Mouse (Mus musculus): Measurements from ENCODE around the gene Ccdc13. TPM values are rescaled to one million over a fixed set of nuclear protein-coding genes. Genes with fewer than 3 reads are reported as not detected.

Ccdc13 gene
- polyA plus RNA-seq, 1 experiment from 2014 or later: 1.1 TPM

GRCm38 (mm10) chr9:121819771-121820471 is 19.3 kb downstream of the Ccdc13 start:
- H3K9me3 ChIP-seq: no peaks in the 10 kb centered on the region
- no peak overlapping the region for H3K9ac ChIP-seq
- no peaks in the 10 kb centered on the region for H3K27me3 ChIP-seq (replicated peaks)
- no peak overlapping the region for H3K27ac ChIP-seq
- H3K4me3 ChIP-seq (replicated peaks): no peak overlapping the region
- H3K4me2 ChIP-seq (replicated peaks): no peak overlapping the region
- no peaks in the 10 kb centered on the region for H3K36me3 ChIP-seq
- no peak for ATAC-seq
- 0 out of 2 replicates have a peak, but pooled peaks cover 3% of the 10 kb centered on the region for H3K4me1 ChIP-seq (replicated peaks)
- WGBS: 62% methylated on average over 7 of the region's 7 CpGs

DNA sequence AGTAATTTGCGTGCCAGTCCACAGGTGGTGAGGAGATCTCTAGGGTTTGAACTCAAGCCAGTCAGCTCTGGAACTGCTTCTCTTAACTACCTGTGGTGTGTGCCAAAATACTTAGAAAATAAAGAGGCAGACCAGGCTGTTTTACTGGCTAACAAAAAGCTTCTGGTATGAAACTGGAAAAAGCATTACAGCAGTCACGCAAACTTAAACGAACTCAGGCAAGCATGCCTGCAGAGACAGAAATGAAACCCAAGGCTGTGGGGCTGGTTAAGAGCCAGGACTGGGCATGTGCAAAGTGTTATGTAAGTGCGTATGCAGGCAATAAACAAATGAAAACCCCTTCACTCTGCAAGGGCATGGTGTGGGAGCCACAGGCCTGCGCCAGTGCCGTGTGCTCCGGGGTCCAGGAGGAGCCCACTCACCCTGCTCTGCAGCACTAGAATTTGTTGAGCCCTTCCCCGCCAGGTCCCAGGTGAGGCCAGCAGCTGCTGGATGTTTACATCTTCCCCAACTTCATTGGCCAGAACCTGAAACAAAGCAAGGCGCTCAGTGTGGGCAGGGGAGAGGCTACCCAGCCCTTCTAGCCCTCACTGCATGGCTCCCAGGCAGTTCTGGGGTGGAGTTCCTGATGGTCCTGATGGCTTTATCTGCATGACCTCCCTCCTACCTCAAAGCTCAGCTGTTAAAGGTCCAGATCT is 20.0 kb downstream of the Ccdc13 start:
- no peak overlapping the region for H3K9ac ChIP-seq
- no peak overlapping the region for H3K4me3 ChIP-seq (replicated peaks)
- no peak overlapping the region for H3K4me2 ChIP-seq (replicated peaks)
- no peak for ATAC-seq
- H3K27me3 ChIP-seq (replicated peaks): no peaks in the 10 kb centered on the region
- WGBS: 43% methylated on average over 9 of the region's 9 CpGs
- H3K9me3 ChIP-seq: no peaks in the 10 kb centered on the region
- no peak overlapping the region for H3K27ac ChIP-seq
- no peaks in the 10 kb centered on the region for H3K36me3 ChIP-seq
- 0 out of 2 replicates have a peak, but pooled peaks cover 3% of the 10 kb centered on the region for H3K4me1 ChIP-seq (replicated peaks)

- H3K9ac ChIP-seq: no peak overlapping the region
- peaks cover 3% of the 10 kb centered on the region; the same call in 1 of the 2 replicates for H3K4me1 ChIP-seq (replicated peaks)
- H3K36me3 ChIP-seq: no peaks in the 10 kb centered on the region
- 55% methylated on average over 6 of the region's 6 CpGs for WGBS
- H3K9me3 ChIP-seq: no peaks in the 10 kb centered on the region
- H3K27ac ChIP-seq: no peak overlapping the region
- no peak overlapping the region for H3K4me2 ChIP-seq (replicated peaks)
- no peak overlapping the region for H3K4me3 ChIP-seq (replicated peaks)
- no peaks in the 10 kb centered on the region for H3K27me3 ChIP-seq (replicated peaks)
- ATAC-seq: no peak
These were observed 24.1 kb downstream of the Ccdc13 start for GRCm38 (mm10) chr9:121815183-121815582.

DNA sequence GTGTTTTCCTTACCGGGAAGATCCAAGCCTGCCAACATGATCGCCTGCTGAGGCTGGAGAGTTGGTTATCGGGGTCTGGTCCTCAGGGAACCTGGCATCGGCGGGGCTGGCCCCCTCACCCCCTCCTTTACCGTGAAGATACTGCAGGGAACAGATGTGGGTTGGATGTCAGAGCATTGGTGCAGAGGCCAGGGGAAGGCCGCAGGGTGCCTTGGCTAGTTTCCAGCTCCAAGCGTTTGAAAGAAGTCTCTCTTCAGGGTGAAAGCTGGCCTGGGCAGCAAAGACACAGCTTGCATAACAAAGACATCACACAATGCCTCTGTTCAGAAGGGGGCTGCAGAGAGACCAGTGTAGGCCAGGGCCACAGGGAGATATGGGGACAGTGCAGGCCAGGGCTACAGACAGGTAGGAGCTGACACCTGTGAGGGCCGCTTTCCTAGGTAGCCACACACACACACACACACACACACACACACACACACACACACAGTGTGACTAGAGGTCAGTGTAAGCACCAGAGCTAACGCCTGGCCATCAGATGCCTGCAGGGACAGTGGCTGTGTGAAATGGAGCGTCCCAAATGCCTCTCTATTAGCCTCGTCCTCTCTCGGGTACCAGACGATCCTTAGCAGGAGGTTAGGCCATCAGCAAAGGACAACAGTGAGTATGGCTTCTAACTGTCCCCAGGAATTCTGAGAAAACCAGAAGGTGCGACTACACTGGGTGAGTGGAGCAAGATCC is 29.0 kb downstream of the Ccdc13 start:
- no peak overlapping the region for H3K4me3 ChIP-seq (replicated peaks)
- H3K9ac ChIP-seq: no peak overlapping the region
- no peaks in the 10 kb centered on the region for H3K36me3 ChIP-seq
- no peaks in the 10 kb centered on the region for H3K27me3 ChIP-seq (replicated peaks)
- H3K9me3 ChIP-seq: no peaks in the 10 kb centered on the region
- peak; percentile 49; the same call in 1 of the 2 replicates for ATAC-seq
- H3K4me1 ChIP-seq (replicated peaks): no peaks in the 10 kb centered on the region; the same call in 1 of the 2 replicates
- 46% methylated on average over 15 of the region's 15 CpGs for WGBS
- H3K27ac ChIP-seq: no peak overlapping the region
- H3K4me2 ChIP-seq (replicated peaks): no peak overlapping the region

DNA sequence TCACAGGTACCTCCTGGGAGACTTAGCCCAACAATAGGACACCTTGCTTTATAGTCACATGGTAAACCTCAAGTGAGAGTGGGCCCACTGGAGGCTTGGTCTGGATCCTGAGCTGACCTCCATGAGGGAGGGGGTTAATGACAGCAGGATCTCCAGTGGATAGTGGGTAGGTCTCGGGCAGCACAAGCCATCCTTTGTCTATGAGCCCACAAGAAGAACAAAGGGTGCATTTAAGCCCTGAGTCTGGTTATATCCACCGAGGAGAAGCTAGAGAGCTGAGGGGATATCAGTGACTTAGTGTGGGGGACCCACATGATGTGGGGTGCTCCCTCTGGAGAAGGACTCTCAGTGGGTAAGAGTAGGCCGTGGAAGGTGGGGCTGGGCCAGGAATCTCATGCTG is 30.8 kb downstream of the Ccdc13 start:
- ATAC-seq: peak; percentile 36; the same call in 1 of the 2 replicates
- WGBS: 65% methylated on average over 3 of the region's 3 CpGs
- Histone ChIP-seq H3K36me3 (no peaks in the 10 kb centered on the region), H3K4me2 (replicated peaks) (no peak overlapping the region), H3K27ac (no peak overlapping the region), H3K4me1 (replicated peaks) (no peaks in the 10 kb centered on the region; the same call in 1 of the 2 replicates), H3K9me3 (no peaks in the 10 kb centered on the region), H3K9ac (no peak overlapping the region), H3K27me3 (replicated peaks) (no peaks in the 10 kb centered on the region), H3K4me3 (replicated peaks) (no peak overlapping the region)

GRCm38 (mm10) chr9:121807947-121808346 is 31.3 kb downstream of the Ccdc13 start:
- no peak overlapping the region for H3K4me3 ChIP-seq (replicated peaks)
- H3K9ac ChIP-seq: no peak overlapping the region
- no peaks in the 10 kb centered on the region for H3K9me3 ChIP-seq
- no peak overlapping the region for H3K4me2 ChIP-seq (replicated peaks)
- H3K27ac ChIP-seq: no peak overlapping the region
- no peaks in the 10 kb centered on the region for H3K36me3 ChIP-seq
- no peak for ATAC-seq
- no peaks in the 10 kb centered on the region; the same call in 1 of the 2 replicates for H3K4me1 ChIP-seq (replicated peaks)
- WGBS: 67% methylated on average over 7 of the region's 7 CpGs
- H3K27me3 ChIP-seq (replicated peaks): no peaks in the 10 kb centered on the region

DNA sequence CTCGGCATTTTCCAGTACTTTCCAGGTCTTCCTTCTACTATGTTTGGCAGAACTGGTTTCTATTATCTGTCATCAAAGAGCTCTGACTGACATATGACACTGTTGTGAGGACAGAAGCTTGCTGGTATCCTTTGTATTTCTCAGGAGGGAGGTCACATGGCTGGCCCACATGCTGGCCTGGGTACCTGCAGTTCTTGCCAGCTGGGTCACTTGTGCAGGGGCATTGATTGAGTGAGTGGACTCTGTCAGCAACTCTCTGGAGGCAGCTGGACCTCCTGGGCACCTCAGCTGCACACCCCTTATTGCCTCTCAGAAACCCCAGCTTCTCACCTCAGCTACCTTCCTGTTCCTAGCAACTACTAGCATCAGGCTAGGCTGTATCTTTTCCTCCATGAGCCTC is 31.7 kb downstream of the Ccdc13 start:
- ATAC-seq: no peak
- Histone ChIP-seq H3K9ac (no peak overlapping the region), H3K4me3 (replicated peaks) (no peak overlapping the region), H3K27me3 (replicated peaks) (no peaks in the 10 kb centered on the region), H3K36me3 (no peaks in the 10 kb centered on the region), H3K27ac (no peak overlapping the region), H3K9me3 (no peaks in the 10 kb centered on the region), H3K4me2 (replicated peaks) (no peak overlapping the region), H3K4me1 (replicated peaks) (no peaks in the 10 kb centered on the region; the same call in 1 of the 2 replicates)
- WGBS: 66% methylated on average over 1 of the region's 1 CpGs

DNA sequence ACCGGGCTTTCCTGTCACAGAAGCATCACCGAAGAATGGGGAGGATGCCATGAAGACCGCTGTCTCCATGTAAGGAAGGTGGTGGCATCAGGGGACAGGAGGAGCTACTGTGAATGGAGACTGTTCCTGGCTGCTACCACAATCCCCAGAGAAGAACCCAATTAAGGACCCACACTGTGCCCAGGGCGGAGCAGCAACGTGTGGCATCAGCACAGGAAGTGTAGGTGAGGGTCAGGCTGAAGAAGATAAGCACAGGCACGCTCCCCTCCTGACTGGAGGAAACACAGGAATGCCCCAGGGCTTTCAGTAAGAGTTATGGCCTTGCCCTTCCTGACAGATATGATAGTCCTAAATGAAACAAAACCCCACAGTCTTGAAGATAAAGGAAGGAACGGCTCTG is 36.5 kb downstream of the Ccdc13 start:
- no peaks in the 10 kb centered on the region for H3K36me3 ChIP-seq
- no peak for ATAC-seq
- H3K27me3 ChIP-seq (replicated peaks): no peaks in the 10 kb centered on the region
- H3K4me2 ChIP-seq (replicated peaks): no peak overlapping the region
- no peaks in the 10 kb centered on the region for H3K9me3 ChIP-seq
- no peak overlapping the region for H3K27ac ChIP-seq
- no peak overlapping the region for H3K9ac ChIP-seq
- H3K4me3 ChIP-seq (replicated peaks): no peak overlapping the region
- peaks cover 12% of the 10 kb centered on the region; the same call in 1 of the 2 replicates for H3K4me1 ChIP-seq (replicated peaks)
- 50% methylated on average over 7 of the region's 7 CpGs for WGBS

- H3K36me3 ChIP-seq: no peaks in the 10 kb centered on the region
- H3K4me3 ChIP-seq (replicated peaks): no peak overlapping the region
- H3K4me1 ChIP-seq (replicated peaks): peaks cover 17% of the 10 kb centered on the region; the same call in 1 of the 2 replicates
- WGBS: 51% methylated on average over 6 of the region's 6 CpGs
- H3K9ac ChIP-seq: no peak overlapping the region
- no peak overlapping the region for H3K4me2 ChIP-seq (replicated peaks)
- ATAC-seq: 0 out of 2 replicates have a peak, but pooled peaks have one; percentile 32
- H3K27ac ChIP-seq: 0 out of 2 replicates have a peak overlapping the region, but pooled peaks have one; percentile 32
- no peaks in the 10 kb centered on the region for H3K27me3 ChIP-seq (replicated peaks)
- no peaks in the 10 kb centered on the region for H3K9me3 ChIP-seq
These were observed 40.3 kb downstream of the Ccdc13 start for GRCm38 (mm10) chr9:121798887-121799520.

- Histone ChIP-seq H3K4me2 (replicated peaks) (peak overlapping the region; percentile 44; the same call in 1 of the 2 replicates), H3K9me3 (no peaks in the 10 kb centered on the region), H3K27ac (no peak overlapping the region), H3K36me3 (no peaks in the 10 kb centered on the region), H3K9ac (no peak overlapping the region), H3K4me3 (replicated peaks) (no peak overlapping the region), H3K27me3 (replicated peaks) (no peaks in the 10 kb centered on the region), H3K4me1 (replicated peaks) (peaks cover 17% of the 10 kb centered on the region; the same call in 1 of the 2 replicates)
- ATAC-seq: peak; percentile 89
- 14% methylated on average over 12 of the region's 12 CpGs for WGBS
These were observed 41.5 kb downstream of the Ccdc13 start for GRCm38 (mm10) chr9:121797722-121798121.

DNA sequence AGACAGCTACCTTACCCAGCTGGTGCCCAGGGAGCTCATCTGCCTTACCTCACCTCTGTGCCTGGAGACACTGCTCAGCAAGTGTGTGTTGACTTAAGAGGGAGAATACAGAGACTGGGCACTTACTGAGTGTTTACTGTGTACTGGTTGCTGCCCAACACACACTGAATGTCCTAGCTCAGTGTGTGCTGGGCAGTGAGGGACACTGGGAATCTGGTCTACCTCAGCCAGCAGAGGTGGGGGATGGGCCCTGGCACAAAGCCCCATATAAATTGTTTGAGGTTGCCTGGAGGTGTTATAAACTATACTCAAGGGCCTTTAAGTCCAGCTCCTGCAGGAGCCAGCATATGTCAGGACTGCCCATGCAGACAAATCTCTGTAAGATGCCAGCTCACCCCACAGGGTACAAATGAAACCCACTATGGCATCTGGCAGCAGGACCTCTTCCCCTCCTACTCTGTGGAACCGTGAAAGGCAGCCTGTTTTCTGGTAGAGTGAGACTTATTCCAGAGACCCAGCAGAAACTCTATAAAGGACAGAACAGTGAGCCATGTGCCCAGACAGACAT is 44.2 kb downstream of the Ccdc13 start:
- Histone ChIP-seq H3K27ac (no peak overlapping the region), H3K4me1 (replicated peaks) (peaks cover 27% of the 10 kb centered on the region), H3K27me3 (replicated peaks) (no peaks in the 10 kb centered on the region), H3K4me2 (replicated peaks) (no peak overlapping the region), H3K9ac (no peak overlapping the region), H3K4me3 (replicated peaks) (no peak overlapping the region), H3K36me3 (no peaks in the 10 kb centered on the region), H3K9me3 (no peaks in the 10 kb centered on the region)
- ATAC-seq: no peak
- WGBS: 32% methylated on average over 1 of the region's 1 CpGs

All from intestine, embryonic 15.5 days (tissue).